Mouse (Mus musculus): ENCODE measurements around the gene Tmem81. TPM values are rescaled to one million over a fixed set of nuclear protein-coding genes. Genes with fewer than 3 reads are reported as not detected.

The Tmem81 gene
- polyA plus RNA-seq, 1 experiment from 2014 or later: 0.77 TPM

DNA sequence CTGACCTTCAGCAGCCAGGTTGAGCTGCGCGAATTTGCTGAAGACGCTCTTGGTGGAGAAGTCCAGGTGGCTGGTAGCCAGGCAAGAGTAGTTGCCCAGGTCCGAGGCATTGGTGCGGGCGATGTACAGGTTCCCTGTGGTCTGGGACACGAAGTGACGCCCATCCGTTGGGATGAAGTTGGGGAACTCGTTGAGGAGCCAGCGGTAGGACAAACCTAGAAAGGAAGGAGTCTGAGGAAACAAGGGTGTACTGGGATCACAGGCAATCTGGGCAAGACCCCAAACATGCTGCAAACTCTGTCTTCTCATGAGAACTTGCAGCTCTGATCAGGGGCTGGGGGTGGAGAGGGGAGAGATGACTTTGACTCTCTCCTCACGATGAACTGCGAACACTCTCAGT is 22.0 kb downstream of the Tmem81 start:
- Histone ChIP-seq H3K36me3 (ENCODE audit: control insufficient read depth, insufficient read depth) (peaks cover 3% of the 10 kb centered on the region; the same call in 1 of the 2 replicates), H3K9ac (replicated peaks; ENCODE audit: low read depth, low read length) (no peak overlapping the region), H3K27ac (ENCODE audit: low read length) (no peak overlapping the region), H3K27me3 (replicated peaks; ENCODE audit: control insufficient read depth, insufficient read depth, low read length) (no peaks in the 10 kb centered on the region), H3K4me3 (replicated peaks; ENCODE audit: low read length) (no peak overlapping the region), H3K9me3 (ENCODE audit: control insufficient read depth, low read length) (no peaks in the 10 kb centered on the region), H3K4me2 (ENCODE audit: low read length) (no peak overlapping the region), H3K4me1 (replicated peaks; ENCODE audit: control insufficient read depth, insufficient read depth, low read length) (peaks cover 24% of the 10 kb centered on the region)
- WGBS: 96% methylated on average over 13 of the region's 13 CpGs
- no peak for ATAC-seq

DNA sequence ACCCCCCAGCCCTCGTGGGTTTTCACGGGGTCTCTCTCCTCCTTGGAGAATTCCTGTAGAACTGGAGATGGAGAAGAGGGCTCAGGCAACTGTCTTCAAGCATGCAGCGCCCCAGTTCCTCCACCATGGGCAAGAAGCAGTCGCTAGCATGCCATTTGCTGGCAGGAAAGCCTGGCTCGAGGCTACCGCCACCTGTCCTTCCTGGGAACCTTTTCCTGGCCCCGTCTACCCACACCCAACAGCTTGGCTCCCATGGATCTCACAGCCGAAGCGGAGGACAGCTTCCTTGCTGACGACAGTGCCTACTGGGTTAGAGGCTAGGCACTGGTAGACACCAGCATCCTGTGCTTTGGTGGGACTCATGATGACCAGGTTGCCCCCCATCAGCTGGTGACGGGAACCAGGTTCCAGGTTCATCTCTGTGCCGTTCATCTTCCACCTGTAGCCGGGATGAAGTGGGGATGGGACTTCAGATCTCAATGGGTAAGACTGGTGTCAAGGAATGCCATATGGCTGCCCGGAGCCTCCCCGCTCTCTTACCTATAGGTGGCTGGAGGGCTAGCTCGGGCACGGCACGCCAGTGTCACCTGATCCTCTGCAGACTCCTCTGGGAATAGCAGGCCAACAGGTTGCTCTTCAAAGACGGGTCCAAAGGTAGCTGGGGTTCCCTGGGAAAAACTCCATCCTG is 22.8 kb downstream of the Tmem81 start:
- H3K27ac ChIP-seq (ENCODE audit: low read length): no peak overlapping the region
- peaks cover 28% of the 10 kb centered on the region for H3K4me1 ChIP-seq (replicated peaks; ENCODE audit: control insufficient read depth, insufficient read depth, low read length)
- no peak overlapping the region for H3K4me2 ChIP-seq (ENCODE audit: low read length)
- ATAC-seq: no peak
- no peaks in the 10 kb centered on the region for H3K9me3 ChIP-seq (ENCODE audit: control insufficient read depth, low read length)
- H3K9ac ChIP-seq (replicated peaks; ENCODE audit: low read depth, low read length): no peak overlapping the region
- no peaks in the 10 kb centered on the region for H3K27me3 ChIP-seq (replicated peaks; ENCODE audit: control insufficient read depth, insufficient read depth, low read length)
- H3K4me3 ChIP-seq (replicated peaks; ENCODE audit: low read length): no peak overlapping the region
- peaks cover 2% of the 10 kb centered on the region; the same call in 1 of the 2 replicates for H3K36me3 ChIP-seq (ENCODE audit: control insufficient read depth, insufficient read depth)
- 83% methylated on average over 19 of the region's 19 CpGs for whole genome bisulfite sequencing

DNA sequence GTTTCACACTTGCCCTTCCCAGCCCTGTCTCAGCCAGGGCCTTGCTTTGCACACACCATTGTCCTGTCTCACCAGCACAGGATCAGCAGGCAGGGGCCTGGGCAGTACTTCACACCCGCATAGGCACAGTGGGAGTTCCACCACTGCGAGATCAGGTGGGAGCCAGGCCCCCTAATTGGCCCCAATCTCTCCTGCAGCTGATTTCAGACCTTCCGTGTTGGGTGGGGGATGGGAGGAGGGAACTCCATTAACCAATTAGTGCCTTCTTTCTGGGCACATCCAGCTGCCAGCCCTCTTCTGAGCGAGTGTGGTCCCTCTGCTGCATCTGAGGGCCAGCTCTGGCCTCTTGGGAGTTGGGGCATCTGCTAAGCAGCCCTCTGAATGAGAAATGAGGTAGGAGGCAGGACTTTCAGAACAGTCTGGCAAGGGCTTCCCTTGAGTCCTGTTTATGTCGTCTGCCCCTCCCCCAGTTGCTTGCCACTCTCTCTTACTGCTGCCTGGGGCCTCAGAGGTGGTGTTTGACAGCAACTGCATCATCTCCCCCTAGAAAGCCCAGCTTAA is 24.7 kb downstream of the Tmem81 start:
- peak; percentile 36; the same call in 1 of the 2 replicates for ATAC-seq
- Histone ChIP-seq H3K9ac (replicated peaks; ENCODE audit: low read depth, low read length) (no peak overlapping the region), H3K9me3 (ENCODE audit: control insufficient read depth, low read length) (no peaks in the 10 kb centered on the region), H3K36me3 (ENCODE audit: control insufficient read depth, insufficient read depth) (no peaks in the 10 kb centered on the region; the same call in 1 of the 2 replicates), H3K4me3 (replicated peaks; ENCODE audit: low read length) (no peak overlapping the region), H3K27me3 (replicated peaks; ENCODE audit: control insufficient read depth, insufficient read depth, low read length) (no peaks in the 10 kb centered on the region), H3K27ac (ENCODE audit: low read length) (no peak overlapping the region), H3K4me1 (replicated peaks; ENCODE audit: control insufficient read depth, insufficient read depth, low read length) (peaks cover 38% of the 10 kb centered on the region), H3K4me2 (ENCODE audit: low read length) (no peak overlapping the region)
- WGBS: 2% methylated on average over 5 of the region's 5 CpGs

DNA sequence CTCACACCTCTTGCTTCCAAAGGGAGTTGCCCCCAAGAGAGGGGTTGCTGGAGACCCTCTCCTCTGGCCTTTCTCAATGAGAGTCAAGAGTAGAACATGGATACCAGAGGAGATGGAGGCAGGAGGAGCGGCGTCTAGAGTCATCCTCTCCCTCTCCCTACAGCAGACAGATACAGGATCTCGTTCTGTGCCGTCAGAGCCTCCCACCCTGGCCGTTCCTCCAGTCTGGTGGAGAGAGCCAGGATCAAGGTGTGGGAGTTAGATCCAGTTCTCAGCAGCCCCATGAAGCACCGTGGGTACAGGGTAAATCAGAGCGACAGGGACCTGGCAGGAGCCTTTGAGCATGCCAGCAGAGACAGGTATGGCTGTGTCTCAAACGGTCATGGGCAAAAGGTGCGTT is 26.5 kb downstream of the Tmem81 start:
- no peaks in the 10 kb centered on the region; the same call in 1 of the 2 replicates for H3K36me3 ChIP-seq (ENCODE audit: control insufficient read depth, insufficient read depth)
- peaks cover 29% of the 10 kb centered on the region for H3K4me1 ChIP-seq (replicated peaks; ENCODE audit: control insufficient read depth, insufficient read depth, low read length)
- WGBS: 73% methylated on average over 9 of the region's 9 CpGs

DNA sequence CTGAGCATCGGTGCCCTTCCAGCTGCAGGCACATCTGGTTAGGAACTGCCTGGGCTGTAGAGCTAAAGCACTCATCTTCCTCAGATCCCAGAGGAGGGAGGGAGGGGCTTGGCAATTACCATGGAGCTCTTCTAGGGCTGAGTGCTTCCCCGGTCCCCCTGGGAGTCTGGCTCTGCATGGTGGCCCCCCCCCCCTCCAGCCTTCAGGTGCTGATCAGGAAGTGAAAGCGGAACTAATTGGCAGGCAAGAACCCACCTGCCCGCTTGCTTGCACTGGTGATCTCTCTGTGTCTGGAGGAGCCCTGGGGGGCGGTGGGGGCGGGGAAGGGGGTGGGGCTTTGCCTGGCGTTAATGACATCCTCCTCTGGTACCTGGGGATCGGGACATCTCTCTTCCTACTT is 27.8 kb downstream of the Tmem81 start:
- H3K9me3 ChIP-seq (ENCODE audit: control insufficient read depth, low read length): no peaks in the 10 kb centered on the region
- H3K4me3 ChIP-seq (replicated peaks; ENCODE audit: low read length): no peak overlapping the region
- WGBS: 7% methylated on average over 8 of the region's 8 CpGs
- H3K9ac ChIP-seq (replicated peaks; ENCODE audit: low read depth, low read length): no peak overlapping the region
- ATAC-seq: 0 out of 2 replicates have a peak, but pooled peaks have one; percentile 18
- H3K36me3 ChIP-seq (ENCODE audit: control insufficient read depth, insufficient read depth): no peaks in the 10 kb centered on the region
- H3K27me3 ChIP-seq (replicated peaks; ENCODE audit: control insufficient read depth, insufficient read depth, low read length): no peaks in the 10 kb centered on the region
- no peak overlapping the region for H3K27ac ChIP-seq (ENCODE audit: low read length)
- peaks cover 40% of the 10 kb centered on the region for H3K4me1 ChIP-seq (replicated peaks; ENCODE audit: control insufficient read depth, insufficient read depth, low read length)
- 0 out of 2 replicates have a peak overlapping the region, but pooled peaks have one; percentile 2 for H3K4me2 ChIP-seq (ENCODE audit: low read length)

More for the DNA sequence above, 26.5 kb downstream of the Tmem81 start:
- H3K27ac ChIP-seq (ENCODE audit: low read length): no peak overlapping the region
- H3K4me2 ChIP-seq (ENCODE audit: low read length): no peak overlapping the region
- no peaks in the 10 kb centered on the region for H3K9me3 ChIP-seq (ENCODE audit: control insufficient read depth, low read length)
- no peak overlapping the region for H3K9ac ChIP-seq (replicated peaks; ENCODE audit: low read depth, low read length)
- H3K27me3 ChIP-seq (replicated peaks; ENCODE audit: control insufficient read depth, insufficient read depth, low read length): no peaks in the 10 kb centered on the region
- no peak overlapping the region for H3K4me3 ChIP-seq (replicated peaks; ENCODE audit: low read length)
- ATAC-seq: no peak

DNA sequence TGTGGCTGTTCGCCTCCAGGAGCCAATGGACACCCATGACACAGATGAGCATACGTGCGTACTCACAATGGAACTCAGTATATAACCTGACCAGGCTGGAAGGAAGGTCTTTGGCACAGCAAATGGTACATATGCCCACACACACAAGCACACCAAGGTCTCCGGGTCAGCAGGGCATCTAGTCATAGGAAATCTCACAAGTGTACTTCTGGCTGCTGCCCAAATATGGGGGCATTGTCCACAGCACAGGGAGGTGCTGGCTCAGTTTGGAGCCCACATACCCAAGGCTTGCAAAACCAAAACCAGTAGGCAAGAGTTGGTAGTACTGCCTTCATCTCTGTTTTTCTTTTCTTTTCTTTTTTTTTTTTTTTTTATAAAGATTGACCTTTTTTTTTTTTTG is 29.5 kb downstream of the Tmem81 start:
- Histone ChIP-seq H3K9ac (replicated peaks; ENCODE audit: low read depth, low read length) (no peak overlapping the region), H3K27ac (ENCODE audit: low read length) (no peak overlapping the region), H3K4me3 (replicated peaks; ENCODE audit: low read length) (no peak overlapping the region), H3K4me1 (replicated peaks; ENCODE audit: control insufficient read depth, insufficient read depth, low read length) (peaks cover 55% of the 10 kb centered on the region), H3K27me3 (replicated peaks; ENCODE audit: control insufficient read depth, insufficient read depth, low read length) (no peaks in the 10 kb centered on the region), H3K4me2 (ENCODE audit: low read length) (no peak overlapping the region), H3K9me3 (ENCODE audit: control insufficient read depth, low read length) (no peaks in the 10 kb centered on the region), H3K36me3 (ENCODE audit: control insufficient read depth, insufficient read depth) (no peaks in the 10 kb centered on the region)
- no peak for ATAC-seq
- WGBS: 86% methylated on average over 4 of the region's 4 CpGs

DNA sequence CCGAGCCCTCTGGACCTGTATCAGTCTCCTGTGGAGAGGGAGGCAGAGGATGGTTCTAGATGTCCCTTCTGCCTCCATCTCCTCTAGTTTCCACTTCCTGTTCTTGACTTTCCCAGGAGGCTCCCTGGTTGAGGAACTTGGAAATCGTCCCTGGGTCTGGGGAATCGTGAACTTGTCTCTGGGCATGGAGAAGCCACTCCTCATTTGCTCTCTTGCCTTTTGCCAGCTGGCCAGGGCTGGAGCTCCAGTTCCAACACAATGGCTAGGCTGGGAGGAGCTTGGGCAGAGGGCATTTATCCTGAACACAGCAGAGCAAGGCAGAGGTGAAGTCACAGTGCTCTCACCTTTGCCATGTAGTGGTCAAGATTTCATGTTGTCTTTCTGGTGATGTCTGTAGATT is 30.4 kb downstream of the Tmem81 start:
- Histone ChIP-seq H3K27ac (ENCODE audit: low read length) (no peak overlapping the region), H3K4me2 (ENCODE audit: low read length) (no peak overlapping the region), H3K9ac (replicated peaks; ENCODE audit: low read depth, low read length) (no peak overlapping the region), H3K4me1 (replicated peaks; ENCODE audit: control insufficient read depth, insufficient read depth, low read length) (peaks cover 55% of the 10 kb centered on the region), H3K27me3 (replicated peaks; ENCODE audit: control insufficient read depth, insufficient read depth, low read length) (no peaks in the 10 kb centered on the region), H3K9me3 (ENCODE audit: control insufficient read depth, low read length) (no peaks in the 10 kb centered on the region), H3K36me3 (ENCODE audit: control insufficient read depth, insufficient read depth) (no peaks in the 10 kb centered on the region), H3K4me3 (replicated peaks; ENCODE audit: low read length) (no peak overlapping the region)
- ATAC-seq: no peak
- WGBS: 81% methylated on average over 3 of the region's 3 CpGs

DNA sequence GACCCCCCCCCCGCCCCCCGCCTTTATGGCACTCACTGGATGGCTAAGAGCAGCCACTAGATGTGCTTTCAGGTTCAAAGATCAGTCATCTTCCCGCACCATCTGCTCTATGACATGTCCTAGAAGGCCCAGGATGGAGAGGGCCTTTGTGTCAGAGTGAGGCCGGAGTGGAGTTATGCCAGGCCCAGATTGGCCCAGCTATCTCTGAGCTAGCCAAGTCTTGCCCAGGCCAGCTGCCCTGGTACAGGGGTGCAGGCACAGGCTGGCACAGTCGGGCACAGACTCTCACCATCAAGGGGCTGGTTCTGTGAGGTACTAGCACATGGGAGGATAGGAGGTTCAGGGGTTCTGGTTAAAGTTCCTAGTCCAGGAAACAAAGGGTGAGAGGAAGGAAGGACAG is 31.7 kb downstream of the Tmem81 start:
- Histone ChIP-seq H3K9me3 (ENCODE audit: control insufficient read depth, low read length) (no peaks in the 10 kb centered on the region), H3K9ac (replicated peaks; ENCODE audit: low read depth, low read length) (no peak overlapping the region), H3K4me2 (ENCODE audit: low read length) (peak overlapping the region; percentile 25), H3K4me3 (replicated peaks; ENCODE audit: low read length) (no peak overlapping the region), H3K4me1 (replicated peaks; ENCODE audit: control insufficient read depth, insufficient read depth, low read length) (peaks cover 67% of the 10 kb centered on the region), H3K27me3 (replicated peaks; ENCODE audit: control insufficient read depth, insufficient read depth, low read length) (no peaks in the 10 kb centered on the region), H3K27ac (ENCODE audit: low read length) (no peak overlapping the region; the same call in 1 of the 2 replicates), H3K36me3 (ENCODE audit: control insufficient read depth, insufficient read depth) (no peaks in the 10 kb centered on the region)
- 67% methylated on average over 5 of the region's 5 CpGs for WGBS
- ATAC-seq: no peak

DNA sequence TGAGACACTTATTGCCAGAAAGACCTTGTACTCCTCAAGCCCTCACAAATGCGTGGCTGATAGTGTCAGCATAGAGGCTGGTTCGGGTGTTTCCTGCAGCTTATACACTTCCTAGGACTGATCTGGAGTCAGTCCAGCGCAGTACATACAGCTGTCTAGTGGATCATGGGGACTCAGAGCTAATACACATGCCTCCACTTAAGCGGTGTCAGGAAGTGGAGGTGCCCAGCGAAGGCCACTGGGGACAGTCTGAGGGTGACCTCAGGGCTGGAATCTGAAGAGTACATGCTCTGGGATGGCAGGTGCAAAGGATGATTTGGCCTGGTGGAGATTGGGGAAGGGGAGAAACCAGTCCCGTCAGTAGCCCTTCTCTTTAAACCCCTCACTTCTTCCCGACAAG is 34.7 kb downstream of the Tmem81 start:
- H3K4me3 ChIP-seq (replicated peaks; ENCODE audit: low read length): peak overlapping the region; percentile 53
- no peaks in the 10 kb centered on the region for H3K27me3 ChIP-seq (replicated peaks; ENCODE audit: control insufficient read depth, insufficient read depth, low read length)
- peak overlapping the region; percentile 73 for H3K9ac ChIP-seq (replicated peaks; ENCODE audit: low read depth, low read length)
- H3K4me1 ChIP-seq (replicated peaks; ENCODE audit: control insufficient read depth, insufficient read depth, low read length): peaks cover 62% of the 10 kb centered on the region
- ATAC-seq: no peak
- H3K9me3 ChIP-seq (ENCODE audit: control insufficient read depth, low read length): no peaks in the 10 kb centered on the region
- H3K36me3 ChIP-seq (ENCODE audit: control insufficient read depth, insufficient read depth): no peaks in the 10 kb centered on the region
- peak overlapping the region; percentile 45; the same call in 1 of the 2 replicates for H3K27ac ChIP-seq (ENCODE audit: low read length)
- H3K4me2 ChIP-seq (ENCODE audit: low read length): peak overlapping the region; percentile 62
- WGBS: 64% methylated on average over 7 of the region's 7 CpGs
